In genomic region chr13:95696654-95697163, GRCm38 (mm10) we compare ENCODE assay signal across 10 mouse cellular contexts. TPM values are rescaled to one million over a fixed set of nuclear protein-coding genes. Genes with fewer than 3 reads are reported as not detected.
DNase-seq lines count a peak whose midpoint lies in the region; ATAC-seq lines count a peak whose summit lies in the region.
"Had no signal": no experiment of that assay in that cellular context is flagged by ENCODE, and none has a peak within 500 bp of the region (broad histone marks: within the 10 kb centered on the region; RNA-seq: fewer than 3 reads in every experiment).

Gene F2rl2 (plus strand): TSS chr13:95696853.

- H3K4me3 ChIP-seq in liver, embryonic 13.5 days (replicated peaks) = no peak within 1 kb of the TSS

- DNase-seq in right cerebral cortex, adult 18-20 months = peak; percentile 60
- no peak for DNase-seq in right cerebral cortex, postnatal 4 days
- no peak for DNase-seq in liver, embryonic 13.5 days
- peak; percentile 11 for DNase-seq in thymus, postnatal 14 days
- DNase-seq in ovary, postnatal 14 days (ENCODE audit: low spot score) = no peak
- no peak for DNase-seq in cerebellum, postnatal 25 days
- no peak for DNase-seq in testis, postnatal 10 days (ENCODE audit: low spot score)
- DNase-seq: adrenal gland, postnatal 10 days; spleen, adult 18-20 months had no signal

- 29% methylated on average over 4 of the region's 4 CpGs for WGBS in liver, embryonic 13.5 days (ENCODE audit: insufficient replicate concordance)

- peak; percentile 47; the same call in 1 of the 2 replicates for ATAC-seq in erythroid progenitor cell, adult 5-6 weeks (replicated peaks; ENCODE audit: low FRiP score, poor library complexity, severe bottlenecking)
- ATAC-seq in liver, embryonic 13.5 days (ENCODE audit: low read depth) = peak; percentile 65

- H3K4me2 ChIP-seq in liver, embryonic 13.5 days = 0 out of 2 replicates have a peak within 1 kb of the TSS, but pooled peaks have one; percentile 3

- peaks cover 6% of the 10 kb centered on the region for H3K36me3 ChIP-seq in liver, embryonic 13.5 days

- H3K4me1 ChIP-seq in liver, embryonic 13.5 days (replicated peaks) = peaks cover 49% of the 10 kb centered on the region

- H3K9me3 ChIP-seq in liver, embryonic 13.5 days (replicated peaks) = no peaks in the 10 kb centered on the region

- H3K27ac ChIP-seq in liver, embryonic 13.5 days = peak within 1 kb of the TSS; percentile 65

- no peaks in the 10 kb centered on the region for H3K27me3 ChIP-seq in liver, embryonic 13.5 days

- peak within 1 kb of the TSS; percentile 37; the same call in 1 of the 2 replicates for H3K9ac ChIP-seq in liver, embryonic 13.5 days

RNA-seq across cellular contexts. Expression of gene F2rl2, which starts in this region (rescaled TPM):
- total RNA-seq in erythroid progenitor cell, adult 5-6 weeks (2015; ENCODE audit: low replicate concordance) = 2.1 TPM in 1 of 2 replicates, not detected in the other
- 0.15 TPM in 1 of 2 replicates, not detected in the other for total RNA-seq in erythroid progenitor cell, adult 5-6 weeks (2017; ENCODE audit: low replicate concordance)
- 13.4 and 17.9 TPM in 2 replicates for polyA plus RNA-seq in liver, embryonic 13.5 days (2015; fragmentation: Nextera tagmentation; extraction: Ambion mirVana)

Comparison
In these comparisons a context has a peak if more than half of its experiments do, and no peak if none do; other contexts are left out.
1. DNase-seq: peak in right cerebral cortex, adult 18-20 months (single experiment) and thymus, postnatal 14 days (single experiment); none in right cerebral cortex, postnatal 4 days (single experiment), liver, embryonic 13.5 days (single experiment), ovary, postnatal 14 days (single experiment), cerebellum, postnatal 25 days (0 of 2) and testis, postnatal 10 days (single experiment).